Mouse (Mus musculus): Measurements from ENCODE around the gene Olfr518. TPM values are rescaled to one million over a fixed set of nuclear protein-coding genes. Genes with fewer than 3 reads are reported as not detected.

Olfr518 gene
- total and polyA plus RNA-seq, 3 experiments = not detected

GRCm38 (mm10) chr7:108850429-108850828, 34.4 kb downstream of the Olfr518 start, which contains the start of gene Olfr516:
Gene Olfr516, minus strand, starts transcription at chr7:108850529.
- H3K27ac ChIP-seq (ENCODE audit: control insufficient read depth, low read depth, low read length) = no peak within 1 kb of the TSS
- no peak for TF ChIP-seq ZMIZ1 (IDR thresholded peaks at IDR 0.05; ENCODE audit: low read depth, low read length)
- no peak for TF ChIP-seq POLR2AphosphoS5 (IDR thresholded peaks at IDR 0.05; ENCODE audit: borderline replicate concordance, low read depth, low read length)
- no peak for TF ChIP-seq USF2 (IDR thresholded peaks at IDR 0.05; ENCODE audit: borderline replicate concordance in 1 of 2, insufficient read depth in 1 of 2, low read depth in 1 of 2, low read length in 2 of 2)
- TF ChIP-seq JUND (IDR thresholded peaks at IDR 0.05; ENCODE audit: low read depth, low read length) = no peak
- no peak for TF ChIP-seq KAT2A (conservative IDR thresholded peaks at IDR 0.05; ENCODE audit: low read depth, low read length)
- TF ChIP-seq CTCF (IDR thresholded peaks at IDR 0.05 in 2 of 3, conservative IDR thresholded peaks at IDR 0.05 in 1 of 3; ENCODE audit: control insufficient read depth in 1 of 3, insufficient read depth in 1 of 3, low read depth in 2 of 3, low read length in 3 of 3, poor library complexity in 1 of 3, severe bottlenecking in 1 of 3) = no peak
- TF ChIP-seq MYC (IDR thresholded peaks at IDR 0.05; ENCODE audit: low read depth, low read length) = no peak
- TF ChIP-seq TAL1 (IDR thresholded peaks at IDR 0.05; ENCODE audit: low read length) = no peak
- no peak for TF ChIP-seq SMC3 (IDR thresholded peaks at IDR 0.05; ENCODE audit: low read depth, low read length)
- TF ChIP-seq SIN3A (IDR thresholded peaks at IDR 0.05; ENCODE audit: low read length) = no peak
- TF ChIP-seq MAZ (IDR thresholded peaks at IDR 0.05; ENCODE audit: low read depth, low read length) = no peak
- no peak for TF ChIP-seq ZKSCAN1 (IDR thresholded peaks at IDR 0.05; ENCODE audit: low read depth, low read length)
- TF ChIP-seq GABPA (IDR thresholded peaks at IDR 0.05; ENCODE audit: low read depth, low read length) = no peak
- no peak for TF ChIP-seq ZNF384 (IDR thresholded peaks at IDR 0.05; ENCODE audit: low read depth, low read length)
- DNase-seq (ENCODE audit: low read depth, low spot score) = no peak
- H3K9me3 ChIP-seq (replicated peaks; ENCODE audit: insufficient read depth, low read length) = no peaks in the 10 kb centered on the region
- no peak within 1 kb of the TSS for H3K9ac ChIP-seq (ENCODE audit: control insufficient read depth, low read depth, low read length, poor library complexity, severe bottlenecking)
- H3K4me1 ChIP-seq (ENCODE audit: control insufficient read depth in 1 of 2, insufficient read depth in 2 of 2, low read length in 2 of 2) = no peaks in the 10 kb centered on the region
- no peaks in the 10 kb centered on the region for H3K36me3 ChIP-seq (ENCODE audit: control insufficient read depth in 1 of 2, insufficient read depth in 2 of 2, low read length in 2 of 2)
- no peak within 1 kb of the TSS for H3K4me3 ChIP-seq (ENCODE audit: control insufficient read depth in 1 of 2, insufficient read depth in 1 of 2, low read depth in 2 of 2, low read length in 2 of 2)
- H3K79me2 ChIP-seq (ENCODE audit: control insufficient read depth, insufficient read depth, low read length, poor library complexity) = no peaks in the 10 kb centered on the region
- H3K27me3 ChIP-seq (ENCODE audit: control insufficient read depth in 1 of 2, insufficient read depth in 2 of 2, low read length in 2 of 2) = no peaks in the 10 kb centered on the region

Other genes with a start within 250 kb of the Olfr518 start
- gene Olfr509, start 233.1 kb downstream of the Olfr518 start, total RNA-seq (2012; rRNA removed) = not detected in 2 replicates
- not detected for gene Olfr509, start 233.1 kb downstream of the Olfr518 start, polyA plus RNA-seq (2012; ENCODE audit: insufficient read depth in 1 of 2, insufficient read length in 2 of 2, low read depth in 1 of 2, low replicate concordance in 2 of 2, missing spikeins in 1 of 2)
- gene Olfr510, start 218.6 kb downstream of the Olfr518 start, total RNA-seq (2012; rRNA removed) = not detected in 2 replicates
- not detected for gene Olfr510, start 218.6 kb downstream of the Olfr518 start, polyA plus RNA-seq (2012; ENCODE audit: insufficient read depth in 1 of 2, insufficient read length in 2 of 2, low read depth in 1 of 2, low replicate concordance in 2 of 2, missing spikeins in 1 of 2)
- gene Olfr512, start 171.7 kb downstream of the Olfr518 start, total RNA-seq (2012; rRNA removed) = not detected in 2 replicates
- not detected for gene Olfr512, start 171.7 kb downstream of the Olfr518 start, polyA plus RNA-seq (2012; ENCODE audit: insufficient read depth in 1 of 2, insufficient read length in 2 of 2, low read depth in 1 of 2, low replicate concordance in 2 of 2, missing spikeins in 1 of 2)
- gene Olfr513, start 134.0 kb downstream of the Olfr518 start, total RNA-seq (2012; rRNA removed) = not detected in 2 replicates
- gene Olfr513, start 134.0 kb downstream of the Olfr518 start, polyA plus RNA-seq (2012; ENCODE audit: insufficient read depth in 1 of 2, insufficient read length in 2 of 2, low read depth in 1 of 2, low replicate concordance in 2 of 2, missing spikeins in 1 of 2) = not detected
- gene Olfr514, start 59.0 kb downstream of the Olfr518 start, total RNA-seq (2012; rRNA removed) = not detected in 2 replicates
- not detected for gene Olfr514, start 59.0 kb downstream of the Olfr518 start, polyA plus RNA-seq (2012; ENCODE audit: insufficient read depth in 1 of 2, insufficient read length in 2 of 2, low read depth in 1 of 2, low replicate concordance in 2 of 2, missing spikeins in 1 of 2)
- not detected in 2 replicates for gene Olfr516, start 34.5 kb downstream of the Olfr518 start, total RNA-seq (2012; rRNA removed)
- gene Olfr516, start 34.5 kb downstream of the Olfr518 start, polyA plus RNA-seq (2012; ENCODE audit: insufficient read depth in 1 of 2, insufficient read length in 2 of 2, low read depth in 1 of 2, low replicate concordance in 2 of 2, missing spikeins in 1 of 2) = not detected
- not detected in 2 replicates for gene Olfr517, start 12.6 kb downstream of the Olfr518 start, total RNA-seq (2012; rRNA removed)
- not detected for gene Olfr517, start 12.6 kb downstream of the Olfr518 start, polyA plus RNA-seq (2012; ENCODE audit: insufficient read depth in 1 of 2, insufficient read length in 2 of 2, low read depth in 1 of 2, low replicate concordance in 2 of 2, missing spikeins in 1 of 2)
- not detected in 2 replicates for gene Olfr519, start 9.4 kb upstream of the Olfr518 start, total RNA-seq (2012; rRNA removed)
- gene Olfr519, start 9.4 kb upstream of the Olfr518 start, polyA plus RNA-seq (2012; ENCODE audit: insufficient read depth in 1 of 2, insufficient read length in 2 of 2, low read depth in 1 of 2, low replicate concordance in 2 of 2, missing spikeins in 1 of 2) = not detected
- 0.35 and 0.52 TPM in 2 replicates for gene Nlrp10, start 45.2 kb upstream of the Olfr518 start, total RNA-seq (2012; rRNA removed)
- gene Nlrp10, start 45.2 kb upstream of the Olfr518 start, polyA plus RNA-seq (2012; ENCODE audit: insufficient read depth in 1 of 2, insufficient read length in 2 of 2, low read depth in 1 of 2, low replicate concordance in 2 of 2, missing spikeins in 1 of 2) = under 1 TPM in 1 of 2 experiments, not detected in 1; 0.53 TPM
- gene Eif3f, start 49.4 kb upstream of the Olfr518 start, total RNA-seq (2012; rRNA removed) = 123 and 145 TPM in 2 replicates
- gene Eif3f, start 49.4 kb upstream of the Olfr518 start, polyA plus RNA-seq (2012; ENCODE audit: insufficient read depth in 1 of 2, insufficient read length in 2 of 2, low read depth in 1 of 2, low replicate concordance in 2 of 2, missing spikeins in 1 of 2) = 100 to 1,000 TPM; 226 to 283 TPM
- not detected in 2 replicates for gene Tub, start 65.3 kb upstream of the Olfr518 start, total RNA-seq (2012; rRNA removed)
- not detected for gene Tub, start 65.3 kb upstream of the Olfr518 start, polyA plus RNA-seq (2012; ENCODE audit: insufficient read depth in 1 of 2, insufficient read length in 2 of 2, low read depth in 1 of 2, low replicate concordance in 2 of 2, missing spikeins in 1 of 2)
- not detected in 2 replicates for gene Ric3, start 198.3 kb upstream of the Olfr518 start, total RNA-seq (2012; rRNA removed)
- not detected for gene Ric3, start 198.3 kb upstream of the Olfr518 start, polyA plus RNA-seq (2012; ENCODE audit: insufficient read depth in 1 of 2, insufficient read length in 2 of 2, low read depth in 1 of 2, low replicate concordance in 2 of 2, missing spikeins in 1 of 2)